Mouse (Mus musculus) brain, embryonic 14.5 days (tissue): ENCODE data around the gene Irak2. TPM values are rescaled to one million over a fixed set of nuclear protein-coding genes. Genes with fewer than 3 reads are reported as not detected.

Experiments used
- DNase-seq: peaks from one replicate; pipeline ENCODE4 v3.0.0-alpha.2; 2011; ENCODE audit warnings: low read depth
- CTCF ChIP-seq: fragments of 200-500 bp; IDR thresholded peaks from 2 replicates; pipeline ENCODE4 v1.5.1; 2012; ENCODE audit warnings: inconsistent platforms, mild to moderate bottlenecking, moderate library complexity, borderline replicate concordance; ENCODE audit not compliant: insufficient read depth, insufficient read length; ENCODE audit errors: extremely low read depth
- POLR2A ChIP-seq: fragments of 200-500 bp; IDR thresholded peaks from 2 replicates; pipeline ENCODE4 v1.6.1; 2012; ENCODE audit warnings: mild to moderate bottlenecking, inconsistent platforms, borderline replicate concordance; ENCODE audit not compliant: poor library complexity, insufficient read depth, insufficient read length, severe bottlenecking; ENCODE audit errors: extremely low read depth
- polyA plus RNA-seq: library from polyadenylated mRNA; depleted of rRNA; stranded (reverse); fragments of >200 nt; gene quantifications from 2 replicates; pipeline ENCODE4 v1.2.3, GENCODE M21; 2012

Gene Irak2
- polyA plus RNA-seq, 1 experiment: 4.2 TPM

- no peak for TF ChIP-seq CTCF
- TF ChIP-seq POLR2A: no peak
Measured at GRCm38 (mm10) chr6:113614152-113614551, 24.1 kb upstream of the Irak2 start.

DNA sequence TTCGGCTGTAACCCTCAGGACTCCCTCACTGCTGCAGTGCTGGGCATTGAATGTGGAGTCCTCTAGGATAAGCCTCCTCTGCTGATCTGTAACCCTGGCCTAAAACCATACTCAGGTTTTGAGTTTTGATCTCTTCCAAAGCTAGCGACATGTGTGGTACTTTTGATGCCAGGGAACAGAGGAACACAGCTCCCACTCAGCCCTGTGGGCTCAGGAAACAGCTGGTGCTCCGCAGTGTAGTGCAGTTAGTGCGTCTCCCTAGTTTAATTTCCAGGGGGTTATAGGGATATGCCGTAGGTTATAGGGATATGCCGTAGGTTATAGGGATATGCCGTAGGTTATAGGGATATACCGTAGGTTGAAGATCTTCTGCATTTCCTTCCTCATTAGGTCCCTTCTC lies 23.3 kb upstream of the Irak2 start:
- no peak for TF ChIP-seq CTCF
- no peak for TF ChIP-seq POLR2A
- no peak for DNase-seq

More at GRCm38 (mm10) chr6:113614152-113614551, 24.1 kb upstream of the Irak2 start:
- DNase-seq: no peak

DNA sequence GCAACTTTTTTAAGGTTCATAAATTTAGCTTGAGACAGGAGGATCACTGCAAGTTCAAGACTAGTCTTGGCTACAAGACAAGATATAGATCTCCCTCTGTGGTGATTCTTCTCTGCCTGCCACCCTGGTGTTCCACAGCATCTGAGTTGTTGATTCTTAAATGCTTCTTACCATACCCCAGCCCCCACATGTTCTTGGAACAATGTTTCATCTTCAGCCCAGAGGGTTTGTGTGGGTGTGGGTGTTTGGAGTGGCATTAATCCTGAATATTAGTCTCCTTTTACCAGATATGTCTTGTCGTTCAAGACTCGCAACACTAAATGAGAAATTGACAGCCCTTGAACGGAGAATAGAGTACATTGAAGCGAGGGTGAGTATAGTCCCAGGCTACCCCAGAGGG lies 22.8 kb upstream of the Irak2 start:
- TF ChIP-seq CTCF: no peak
- no peak for TF ChIP-seq POLR2A

DNA sequence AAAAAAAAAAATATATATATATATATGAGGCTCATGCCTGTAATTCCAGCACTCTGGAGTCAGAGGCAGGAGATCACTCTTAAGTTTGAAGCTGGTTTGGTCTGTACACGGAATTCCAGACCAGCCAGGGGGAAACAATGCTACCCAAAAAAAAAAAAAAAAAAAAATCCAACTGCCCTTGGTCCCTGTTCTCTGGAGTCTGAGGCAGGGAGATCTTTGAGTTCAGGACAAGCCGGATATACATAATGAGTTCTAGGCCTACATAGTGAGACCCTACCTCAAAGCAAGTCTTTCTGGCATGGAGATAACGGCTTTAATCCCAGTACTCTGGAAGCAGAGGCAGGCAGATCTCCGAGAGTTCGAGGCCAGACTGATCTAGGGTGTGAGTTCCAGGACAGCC lies 14.9 kb upstream of the Irak2 start:
- no peak for TF ChIP-seq POLR2A
- no peak for TF ChIP-seq CTCF
- no peak for DNase-seq

More for the DNA sequence above, 22.8 kb upstream of the Irak2 start:
- DNase-seq: no peak

GRCm38 (mm10) chr6:113623941-113624751 lies 14.1 kb upstream of the Irak2 start, which contains the start of gene Vhl:
TSS of gene Vhl (plus strand) at chr6:113623959.
- peak; percentile 92 for DNase-seq
- TF ChIP-seq POLR2A (peak; percentile 65; the same call in 1 of the 2 replicates), CTCF (no peak)

DNA sequence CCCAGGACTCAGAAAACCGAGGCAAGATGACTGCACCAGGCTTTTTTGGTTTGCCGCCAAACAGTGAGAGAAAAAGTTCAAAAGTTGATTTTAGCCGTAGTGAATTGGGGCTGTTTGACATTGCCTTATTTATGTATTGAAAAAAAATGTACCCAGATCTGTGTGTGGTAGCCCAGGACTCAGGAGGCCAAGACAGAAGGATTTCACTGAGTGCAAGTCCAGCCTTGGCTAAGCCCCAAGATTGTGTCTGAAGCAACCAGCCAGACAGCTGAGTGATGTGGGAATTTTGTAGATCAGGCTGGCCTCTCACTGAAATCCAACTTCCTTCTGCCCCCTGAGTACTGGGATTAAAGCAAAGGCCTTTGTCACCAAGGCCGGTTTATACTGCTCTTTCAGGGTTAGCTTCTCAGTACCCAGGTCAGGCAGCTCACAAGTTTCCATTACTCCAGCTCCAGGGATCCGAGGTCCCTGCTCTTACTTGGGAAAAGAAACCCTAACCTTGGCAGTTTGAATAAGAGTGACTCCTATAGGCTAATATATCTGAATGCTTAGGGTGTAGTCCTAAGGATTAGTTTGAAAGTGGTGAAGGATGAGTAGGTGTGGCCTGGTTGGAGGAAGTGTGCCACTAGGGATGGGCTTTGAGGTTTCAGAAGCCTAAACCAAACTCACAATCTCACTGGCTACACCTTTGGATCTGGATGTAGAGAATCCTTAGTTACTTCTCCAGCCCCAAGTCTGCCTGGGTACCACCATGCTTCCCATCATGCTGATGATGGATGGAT lies 13.1 kb upstream of the Irak2 start:
- peak; percentile 50 for DNase-seq
- TF ChIP-seq CTCF: no peak
- no peak for TF ChIP-seq POLR2A

GRCm38 (mm10) chr6:113630322-113630721 lies 7.9 kb upstream of the Irak2 start:
- TF ChIP-seq POLR2A: no peak
- no peak for DNase-seq

DNA sequence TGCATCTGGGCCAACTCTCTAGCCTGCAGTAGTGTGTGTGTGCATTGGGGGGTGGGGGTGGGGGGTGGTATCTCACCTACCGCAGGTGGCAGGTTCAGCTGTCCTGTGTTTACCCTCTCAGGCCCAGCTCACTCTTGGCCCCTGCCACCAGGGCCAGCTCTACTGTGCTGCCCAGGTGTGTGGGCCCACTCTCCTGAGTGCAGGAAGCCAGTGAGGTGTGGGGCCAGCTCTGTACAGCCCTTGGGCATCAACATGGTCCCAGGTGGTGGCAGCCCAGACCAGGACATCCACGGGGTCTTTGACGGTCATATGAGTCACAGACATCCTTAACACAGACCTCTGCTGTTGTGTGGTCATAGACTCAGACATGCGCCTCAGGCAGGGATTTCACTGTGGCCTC lies 5.4 kb upstream of the Irak2 start:
- no peak for DNase-seq
- no peak for TF ChIP-seq CTCF
- TF ChIP-seq POLR2A: no peak

GRCm38 (mm10) chr6:113639201-113639600 lies 934 bp downstream of the Irak2 start:
- TF ChIP-seq CTCF (no peak), POLR2A (no peak)

GRCm38 (mm10) chr6:113642605-113643004 lies 4.3 kb downstream of the Irak2 start:
- no peak for DNase-seq
- no peak for TF ChIP-seq POLR2A
- TF ChIP-seq CTCF: no peak

More at GRCm38 (mm10) chr6:113639201-113639600, 934 bp downstream of the Irak2 start:
- DNase-seq: no peak

DNA sequence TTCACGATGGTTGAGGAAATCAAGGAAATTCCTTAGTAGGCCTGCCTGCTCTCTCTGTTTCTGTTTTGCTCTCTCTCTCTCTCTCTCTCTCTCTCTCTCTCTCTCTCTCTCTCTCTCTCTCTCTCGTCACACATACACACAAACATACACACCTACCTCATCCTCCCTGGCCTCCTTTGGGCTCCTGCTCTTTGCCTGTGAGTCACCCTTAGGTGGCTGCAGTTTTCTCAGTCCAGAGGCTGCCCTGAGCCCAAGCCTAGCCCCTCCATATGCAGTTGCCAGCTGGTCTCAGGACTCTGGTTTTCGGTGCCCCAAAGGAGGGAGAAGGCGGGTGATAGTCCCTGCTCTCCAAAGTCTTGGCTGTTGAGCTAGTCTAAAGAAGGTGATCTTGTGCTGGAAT lies 4.8 kb downstream of the Irak2 start:
- DNase-seq: no peak
- TF ChIP-seq POLR2A (no peak), CTCF (no peak)
